Mouse (Mus musculus) lung, postnatal 0 days (tissue): ENCODE results near the gene Serac1. TPM values are rescaled to one million over a fixed set of nuclear protein-coding genes. Genes with fewer than 3 reads are reported as not detected.

ENCODE experiments used
- ATAC-seq: fragments of 200-750 bp; cut with Nextera tagmentation; 2 replicates; pipeline ENCODE4 v1.8.0; 2017; ENCODE audit warnings: moderate library complexity
- DNase-seq: peaks from one replicate; pipeline ENCODE4 v3.0.0-alpha.2; 2016; ENCODE audit warnings: low spot score
- H3K27ac ChIP-seq: fragments of 300-500 bp; sonication (generic); 2 replicates; pipeline ENCODE4 v1.5.1; 2014; ENCODE audit warnings: antibody characterized with exemption, mild to moderate bottlenecking, low read length, mixed read lengths
- H3K27me3 ChIP-seq: fragments of 300-500 bp; sonication (generic); replicated peaks from 2 replicates; pipeline ENCODE4 v1.6.1; 2014; ENCODE audit warnings: low read length, mixed read lengths; ENCODE audit not compliant: insufficient read depth
- H3K36me3 ChIP-seq: fragments of 300-500 bp; sonication (generic); 2 replicates; pipeline ENCODE4 v1.6.1; 2014; ENCODE audit warnings: low read length, mixed read lengths; ENCODE audit not compliant: insufficient read depth
- H3K4me1 ChIP-seq: fragments of 300-500 bp; sonication (generic); 2 replicates; pipeline ENCODE4 v1.6.1; 2014; ENCODE audit warnings: antibody characterized with exemption, low read depth, low read length, mixed read lengths; ENCODE audit not compliant: insufficient read depth
- H3K4me2 ChIP-seq: fragments of 300-500 bp; sonication (generic); replicated peaks from 2 replicates; pipeline ENCODE4 v1.6.1; 2014; ENCODE audit warnings: low read depth, mild to moderate bottlenecking, low read length, moderate library complexity, mixed read lengths
- H3K4me3 ChIP-seq: fragments of 300-500 bp; sonication (generic); 2 replicates; pipeline ENCODE4 v1.5.1; 2014; ENCODE audit warnings: low read depth, low read length
- H3K9ac ChIP-seq: fragments of 300-500 bp; sonication (generic); replicated peaks from 2 replicates; pipeline ENCODE4 v1.6.1; 2014; ENCODE audit warnings: low read depth, mild to moderate bottlenecking
- H3K9me3 ChIP-seq: fragments of 300-500 bp; sonication (generic); 2 replicates; pipeline ENCODE4 v1.6.1; 2016; ENCODE audit warnings: low read length, mixed read lengths
- CTCF ChIP-seq: IDR thresholded peaks from 2 replicates; pipeline ENCODE4 v1.5.1; 2016; ENCODE audit warnings: antibody characterized with exemption, mild to moderate bottlenecking
- EP300 ChIP-seq: IDR thresholded peaks from 2 replicates; pipeline ENCODE4 v1.6.1; 2016; ENCODE audit warnings: antibody characterized with exemption, mild to moderate bottlenecking, control low read depth
- WGBS: fragments of 180-500 bp; shearing (Covaris S2); extraction: QIAGEN DNeasy Blood & Tissue Kit; methylation state at CpG from one replicate; pipeline ENCODE4 v1.1.7; 2014; 5-methylcytosine and 5-hydroxymethylcytosine counted together
- polyA plus RNA-seq: library from polyadenylated mRNA; unstranded; fragments of >200 nt; fragmentation: Nextera tagmentation; extraction: Ambion mirVana; gene quantifications from 2 replicates; pipeline ENCODE4 v1.2.1, GENCODE M21; 2015

Serac1 gene
- polyA plus RNA-seq, 1 experiment from 2014 or later, result 2.5 TPM

DNA sequence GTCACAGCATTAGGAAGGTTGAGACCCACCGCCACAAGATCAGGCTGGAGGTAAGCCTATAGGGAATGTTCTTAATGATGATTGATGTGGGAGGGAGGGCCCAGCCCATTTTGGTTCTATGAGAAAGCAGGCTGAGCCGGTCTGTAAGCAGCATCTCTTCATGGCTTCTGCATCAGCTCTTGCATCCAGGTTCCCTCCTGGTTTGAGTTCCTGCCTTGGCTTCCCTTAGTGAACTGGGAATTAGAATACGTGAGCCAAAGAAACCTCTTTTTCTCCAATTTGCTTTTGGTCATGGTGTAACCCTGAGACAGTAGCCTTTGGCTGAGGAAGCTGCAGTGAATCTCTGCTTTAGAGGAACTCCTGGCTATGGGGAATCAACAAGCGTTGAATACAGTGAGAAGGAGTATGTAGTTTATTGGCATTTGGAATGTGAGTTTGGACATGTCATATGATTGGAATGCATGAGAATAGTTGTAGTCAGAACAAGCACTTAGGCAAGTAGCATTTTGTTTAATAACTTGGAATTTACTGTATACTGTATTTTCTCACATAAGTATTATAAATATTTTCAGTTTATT lies 37.7 kb upstream of the Serac1 start:
- Histone ChIP-seq H3K4me2 (no peak overlapping the region), H3K9ac (no peak overlapping the region), H3K36me3 (peaks cover 3% of the 10 kb centered on the region; the same call in 1 of the 2 replicates), H3K27me3 (no peaks in the 10 kb centered on the region), H3K27ac (no peak overlapping the region), H3K4me1 (0 out of 2 replicates have a peak, but pooled peaks cover 3% of the 10 kb centered on the region), H3K9me3 (no peaks in the 10 kb centered on the region), H3K4me3 (no peak overlapping the region)
- ATAC-seq, result no peak; the same call in 1 of the 2 replicates
- TF ChIP-seq EP300 (no peak), CTCF (no peak)
- peak; percentile 34 for DNase-seq
- WGBS, result 68% methylated on average over 4 of the region's 4 CpGs

DNA sequence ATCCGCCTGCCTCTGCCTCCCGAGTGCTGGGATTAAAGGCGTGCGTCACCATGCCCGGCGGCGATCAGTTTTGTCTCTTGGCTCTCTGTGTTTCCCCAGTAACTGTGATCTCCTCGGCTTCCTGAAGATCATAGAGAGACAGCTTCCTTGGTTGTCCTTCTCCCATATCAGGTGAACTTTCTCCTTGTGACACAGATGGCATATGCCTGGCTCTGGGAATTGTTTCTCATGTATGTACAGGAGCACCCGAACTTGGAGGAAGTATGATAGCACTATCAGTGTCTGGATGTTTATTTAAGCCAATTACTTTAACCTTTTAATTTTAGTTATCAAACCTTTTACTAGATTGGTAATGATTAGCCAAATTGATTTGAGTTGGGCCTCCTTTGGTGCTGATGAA lies 35.5 kb upstream of the Serac1 start:
- Histone ChIP-seq H3K4me1 (0 out of 2 replicates have a peak, but pooled peaks cover 3% of the 10 kb centered on the region), H3K9me3 (no peaks in the 10 kb centered on the region), H3K27me3 (no peaks in the 10 kb centered on the region), H3K4me2 (no peak overlapping the region), H3K36me3 (no peaks in the 10 kb centered on the region), H3K9ac (no peak overlapping the region), H3K4me3 (no peak overlapping the region), H3K27ac (no peak overlapping the region)
- DNase-seq, result no peak
- TF ChIP-seq CTCF (no peak), EP300 (no peak)
- no peak for ATAC-seq
- WGBS, result 88% methylated on average over 9 of the region's 9 CpGs

DNA sequence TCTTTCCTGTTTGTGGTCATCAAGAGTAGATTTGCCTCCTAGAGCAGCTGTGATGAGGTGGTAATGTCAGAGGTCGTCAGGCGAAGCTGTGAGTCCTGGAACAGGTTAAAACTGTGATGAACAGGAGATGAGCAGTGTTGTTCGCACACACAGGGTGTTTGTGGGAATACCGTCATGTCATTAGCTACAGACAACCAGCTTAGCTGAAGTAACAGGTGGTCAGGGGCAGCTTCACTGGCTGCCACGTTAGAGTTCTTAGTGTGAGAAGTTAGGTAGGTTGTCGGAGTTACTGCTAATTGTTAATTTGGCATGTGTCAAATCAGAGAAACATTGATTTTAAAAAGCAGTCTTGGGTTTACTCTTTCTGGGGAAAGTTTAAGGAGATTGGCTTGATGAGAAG lies 34.1 kb upstream of the Serac1 start:
- Histone ChIP-seq H3K9me3 (no peaks in the 10 kb centered on the region), H3K9ac (no peak overlapping the region), H3K36me3 (no peaks in the 10 kb centered on the region), H3K4me3 (no peak overlapping the region), H3K27ac (no peak overlapping the region), H3K27me3 (no peaks in the 10 kb centered on the region), H3K4me2 (no peak overlapping the region), H3K4me1 (0 out of 2 replicates have a peak, but pooled peaks cover 3% of the 10 kb centered on the region)
- TF ChIP-seq CTCF (no peak), EP300 (no peak)
- 85% methylated on average over 6 of the region's 6 CpGs for WGBS
- DNase-seq (no peak), ATAC-seq (no peak)

DNA sequence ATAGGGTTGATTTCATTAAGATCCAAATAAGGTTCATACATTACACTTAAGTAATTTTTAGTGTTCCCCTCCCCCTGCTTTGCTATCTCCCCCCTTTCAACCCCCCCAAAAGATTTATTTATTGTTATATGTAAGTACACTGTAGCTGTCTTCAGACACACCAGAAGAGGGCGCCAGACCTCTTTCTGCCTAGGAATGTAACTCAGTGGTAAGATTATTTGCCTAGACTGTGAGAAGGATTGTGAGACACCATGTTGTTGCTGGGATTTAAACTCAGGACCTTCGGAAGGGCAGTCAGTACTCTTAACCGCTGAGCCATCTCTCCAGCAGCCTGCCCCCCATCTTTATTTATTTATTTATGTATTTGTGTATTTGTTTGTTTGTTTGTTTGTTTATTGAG lies 31.4 kb upstream of the Serac1 start:
- Histone ChIP-seq H3K9ac (no peak overlapping the region), H3K27me3 (no peaks in the 10 kb centered on the region), H3K27ac (no peak overlapping the region), H3K4me1 (peaks cover 10% of the 10 kb centered on the region; the same call in 1 of the 2 replicates), H3K36me3 (no peaks in the 10 kb centered on the region), H3K4me2 (no peak overlapping the region), H3K9me3 (no peaks in the 10 kb centered on the region), H3K4me3 (no peak overlapping the region)
- no peak for DNase-seq
- TF ChIP-seq EP300 (no peak), CTCF (peak; percentile 39)
- no peak for ATAC-seq
- 73% methylated on average over 3 of the region's 3 CpGs for WGBS

DNA sequence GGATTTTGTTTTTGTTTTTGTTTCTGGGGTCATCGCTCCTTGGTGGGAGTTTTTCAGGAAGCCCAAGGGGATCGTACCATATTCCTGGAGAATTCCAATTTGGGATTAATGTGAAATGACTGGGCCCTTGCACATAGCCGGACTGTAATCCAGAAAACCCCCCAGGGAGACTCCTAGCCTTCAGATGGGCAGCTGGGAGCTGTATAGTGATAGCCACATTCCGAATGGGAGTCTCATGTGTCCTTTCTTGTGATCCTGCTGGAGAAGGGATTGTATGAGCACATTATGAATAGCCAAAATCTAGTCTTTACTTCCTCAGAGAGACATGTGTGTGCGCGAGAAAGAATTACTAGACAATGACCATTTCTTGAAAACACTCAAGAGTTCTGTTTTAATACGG lies 28.6 kb upstream of the Serac1 start:
- no peak overlapping the region; the same call in 1 of the 2 replicates for H3K9ac ChIP-seq
- H3K4me3 ChIP-seq, result peak overlapping the region; percentile 91; the same call in 1 of the 2 replicates
- 0 out of 2 replicates have a peak overlapping the region, but pooled peaks have one; percentile 95 for H3K27ac ChIP-seq
- DNase-seq (no peak), ATAC-seq (no peak)
- H3K4me2 ChIP-seq, result peak overlapping the region; percentile 75; the same call in 1 of the 2 replicates
- no peaks in the 10 kb centered on the region for H3K36me3 ChIP-seq
- H3K4me1 ChIP-seq, result peaks cover 10% of the 10 kb centered on the region; the same call in 1 of the 2 replicates
- WGBS, result 52% methylated on average over 7 of the region's 7 CpGs
- H3K9me3 ChIP-seq, result no peaks in the 10 kb centered on the region
- TF ChIP-seq EP300 (no peak), CTCF (no peak)
- H3K27me3 ChIP-seq, result no peaks in the 10 kb centered on the region

DNA sequence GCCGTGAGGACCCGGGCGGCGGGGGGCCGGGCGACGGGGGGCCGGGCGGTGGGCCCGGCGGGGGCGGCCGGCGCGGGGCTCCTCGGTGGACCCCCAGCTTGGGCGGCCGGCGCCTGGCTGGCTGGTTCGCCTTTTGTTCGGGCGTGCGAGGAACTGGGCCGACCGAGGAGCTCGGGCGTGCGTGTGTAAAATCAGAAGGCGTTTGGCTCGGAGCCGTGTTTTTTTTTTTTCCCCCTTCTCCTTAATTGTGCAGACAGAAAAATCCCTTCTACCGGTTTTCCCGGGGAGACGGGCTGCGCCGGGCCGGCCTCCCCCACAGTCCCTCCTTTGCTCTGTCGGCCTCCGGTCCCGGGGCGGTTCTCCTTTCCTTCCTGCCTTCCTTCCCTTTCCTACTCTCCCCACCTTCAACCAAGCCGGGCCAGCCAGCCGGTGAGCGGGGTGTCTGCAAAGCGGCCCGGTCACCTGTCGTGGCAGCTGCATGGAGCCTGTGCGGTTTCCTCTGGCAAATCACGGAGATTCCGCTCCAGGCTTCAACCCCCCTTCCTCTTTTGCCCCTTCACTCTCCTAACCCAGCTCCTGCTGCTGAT lies 27.6 kb upstream of the Serac1 start:
- Histone ChIP-seq H3K27ac (peak overlapping the region; percentile 95), H3K36me3 (no peaks in the 10 kb centered on the region), H3K9ac (peak overlapping the region; percentile 90), H3K4me2 (peak overlapping the region; percentile 75), H3K4me1 (peaks cover 10% of the 10 kb centered on the region; the same call in 1 of the 2 replicates), H3K4me3 (peak overlapping the region; percentile 91), H3K27me3 (no peaks in the 10 kb centered on the region), H3K9me3 (no peaks in the 10 kb centered on the region)
- WGBS, result 0% methylated on average over 18 of the region's 50 CpGs
- TF ChIP-seq CTCF, result no peak
- ATAC-seq (peak; percentile 34; the same call in 1 of the 2 replicates), DNase-seq (peak; percentile 53)
